Mouse (Mus musculus) megakaryocyte progenitor cell, adult 5-6 weeks (primary cell): ENCODE measurements around the gene Ttc33. TPM values are rescaled to one million over a fixed set of nuclear protein-coding genes. Genes with fewer than 3 reads are reported as not detected.

Experiments
- ATAC-seq: replicated peaks from 2 replicates; pipeline ENCODE4 v1.8.0; 2016; ENCODE audit warnings: mild to moderate bottlenecking, moderate TSS enrichment, inconsistent platforms; ENCODE audit not compliant: poor library complexity
- total RNA-seq, 2 experiments: library from RNA; stranded (forward) in 1 of 2; stranded (reverse) in 1 of 2; fragments of 157-497, 149-512 nt in 1 of 2; fragments of 200-1000 nt in 1 of 2; gene quantifications; 2 replicates each; pipeline versions ENCODE4 v1.2.3 to v1.2.4; 2015 to 2017

The Ttc33 gene
- total RNA-seq, 2 experiments from 2014 or later, result 38.4 to 43.1 TPM

- ATAC-seq, result no peak
Measured at GRCm38 (mm10) chr15:5240360-5240759, 55.0 kb downstream of the Ttc33 start.

GRCm38 (mm10) chr15:5241304-5242201 lies 56.2 kb downstream of the Ttc33 start:
- peak; percentile 21 for ATAC-seq

GRCm38 (mm10) chr15:5242241-5243035 lies 57.1 kb downstream of the Ttc33 start:
- ATAC-seq, result peak; percentile 6

- no peak for ATAC-seq
Measured at GRCm38 (mm10) chr15:5243036-5243958, 58.0 kb downstream of the Ttc33 start.

- ATAC-seq, result peak; percentile 68
Measured at GRCm38 (mm10) chr15:5243959-5244905, 58.9 kb downstream of the Ttc33 start, which contains the start of gene Ptger4. Ptger4 (minus strand) TSS chr15:5244187.

GRCm38 (mm10) chr15:5250182-5250581 lies 64.9 kb downstream of the Ttc33 start:
- ATAC-seq, result peak; percentile 96

GRCm38 (mm10) chr15:5260183-5260582 lies 74.9 kb downstream of the Ttc33 start:
- no peak for ATAC-seq

GRCm38 (mm10) chr15:5261004-5261403 lies 75.7 kb downstream of the Ttc33 start:
- peak; percentile 90 for ATAC-seq

GRCm38 (mm10) chr15:5262095-5262667 lies 76.9 kb downstream of the Ttc33 start:
- 0 out of 2 replicates have a peak, but pooled peaks have one; percentile 0 for ATAC-seq

- peak; percentile 20 for ATAC-seq
Measured at GRCm38 (mm10) chr15:5262874-5263504, 77.7 kb downstream of the Ttc33 start.

GRCm38 (mm10) chr15:5266095-5266494 lies 80.8 kb downstream of the Ttc33 start:
- no peak for ATAC-seq

Other genes with a start within 250 kb of the Ttc33 start
- not detected in 2 replicates for gene C7, start 121.8 kb upstream of the Ttc33 start, total RNA-seq (2015)
- gene C7, start 121.8 kb upstream of the Ttc33 start, total RNA-seq (2017), result not detected in 2 replicates
- 0.66 and 0.77 TPM in 2 replicates for gene Card6, start 77.0 kb upstream of the Ttc33 start, total RNA-seq (2015)
- gene Card6, start 77.0 kb upstream of the Ttc33 start, total RNA-seq (2017), result 0.04 and 0.41 TPM in 2 replicates
- gene Rpl37, start 68.9 kb upstream of the Ttc33 start, total RNA-seq (2015), result 1,416 and 1,430 TPM in 2 replicates
- gene Rpl37, start 68.9 kb upstream of the Ttc33 start, total RNA-seq (2017), result 1,966 and 2,167 TPM in 2 replicates
- 35.6 and 38.4 TPM in 2 replicates for gene Prkaa1, start 41.7 kb upstream of the Ttc33 start, total RNA-seq (2015)
- 23.5 and 23.7 TPM in 2 replicates for gene Prkaa1, start 41.7 kb upstream of the Ttc33 start, total RNA-seq (2017)
- 11.4 and 11.6 TPM in 2 replicates for gene Ptger4, start 58.7 kb downstream of the Ttc33 start, total RNA-seq (2015)
- gene Ptger4, start 58.7 kb downstream of the Ttc33 start, total RNA-seq (2017), result 6.0 and 8.4 TPM in 2 replicates